Mouse (Mus musculus): ENCODE measurements at regions not wholly inside any gene's neighbourhood (a gene's known extent, or its start where the extent isn't known, plus 50 kb on each side); places are given as distances from the start of the nearest gene placed in this dataset.
"Not testable (repeated sequence)": the region's sequence is repeated elsewhere in the genome, so short reads cannot be mapped to it uniquely, and the experiment has no call there.

GRCm38 (mm10) chr14:71113198-71113597 lies 513.6 kb upstream of the Fam160b2 start:
- DNase-seq (ENCODE audit: low spot score in 2 of 2): no peak

- DNase-seq (ENCODE audit: low spot score in 2 of 2): no peak
Observed at GRCm38 (mm10) chr14:71104617-71105016, 505.0 kb upstream of the Fam160b2 start.

- peak; percentile 28 to 37 for DNase-seq (ENCODE audit: low spot score in 2 of 2)
Observed at GRCm38 (mm10) chr14:71103955-71104354, 504.3 kb upstream of the Fam160b2 start.

GRCm38 (mm10) chr14:71095661-71096422 lies 496.2 kb upstream of the Fam160b2 start:
- DNase-seq (ENCODE audit: low spot score in 2 of 2): no peak

GRCm38 (mm10) chr14:71092626-71093326 lies 493.1 kb upstream of the Fam160b2 start:
- peak in 1 of 2 experiments; percentile 12 for DNase-seq (ENCODE audit: low spot score in 2 of 2)

- DNase-seq (ENCODE audit: low spot score in 2 of 2): no peak
Observed at GRCm38 (mm10) chr14:71085721-71086120, 486.1 kb upstream of the Fam160b2 start.

- DNase-seq (ENCODE audit: low spot score in 2 of 2): no peak
Observed at GRCm38 (mm10) chr14:71082327-71082726, 482.7 kb upstream of the Fam160b2 start.

GRCm38 (mm10) chr14:71075671-71076070 lies 476.0 kb upstream of the Fam160b2 start:
- no peak for DNase-seq (ENCODE audit: low spot score in 2 of 2)

- no peak for DNase-seq (ENCODE audit: low spot score in 2 of 2)
Observed at GRCm38 (mm10) chr14:71074019-71074418, 474.4 kb upstream of the Fam160b2 start.

- no peak for DNase-seq (ENCODE audit: low spot score in 2 of 2)
Observed at GRCm38 (mm10) chr14:71065669-71066068, 466.0 kb upstream of the Fam160b2 start.

GRCm38 (mm10) chr14:71056601-71057000 lies 457.0 kb upstream of the Fam160b2 start:
- no peak for DNase-seq (ENCODE audit: low spot score in 2 of 2)

- no peak for DNase-seq (ENCODE audit: low spot score in 2 of 2)
Observed at GRCm38 (mm10) chr14:71055480-71055879, 455.8 kb upstream of the Fam160b2 start.

- no peak for DNase-seq (ENCODE audit: low spot score in 2 of 2)
Observed at GRCm38 (mm10) chr14:71053788-71054641, 454.4 kb upstream of the Fam160b2 start.

GRCm38 (mm10) chr14:71047096-71047495 lies 447.5 kb upstream of the Fam160b2 start:
- DNase-seq (ENCODE audit: low spot score in 2 of 2): peak; percentile 43 to 67

- DNase-seq (ENCODE audit: low spot score in 2 of 2): not testable (repeated sequence)
Observed at GRCm38 (mm10) chr14:71043879-71044770, 444.5 kb upstream of the Fam160b2 start.

GRCm38 (mm10) chr14:71036620-71037019 lies 437.0 kb upstream of the Fam160b2 start:
- DNase-seq (ENCODE audit: low spot score in 2 of 2): no peak

GRCm38 (mm10) chr14:71033586-71033985 lies 434.0 kb upstream of the Fam160b2 start:
- no peak for DNase-seq (ENCODE audit: low spot score in 2 of 2)

GRCm38 (mm10) chr14:71030164-71030880 lies 430.7 kb upstream of the Fam160b2 start:
- no peak for DNase-seq (ENCODE audit: low spot score in 2 of 2)

Measured in left cerebral cortex, adult 9 months (tissue).